Mouse (Mus musculus) ES-Bruce4 (cell line): ENCODE data around the gene Wdr91. TPM values are rescaled to one million over a fixed set of nuclear protein-coding genes. Genes with fewer than 3 reads are reported as not detected.

Experiments used
- H3K27ac ChIP-seq: 2 replicates; pipeline ENCODE4 v1.5.1; 2012; ENCODE audit warnings: low read length, inconsistent platforms; ENCODE audit not compliant: insufficient read depth
- H3K27me3 ChIP-seq: 2 replicates; pipeline ENCODE4 v1.6.1; 2012; ENCODE audit warnings: mild to moderate bottlenecking, low read length, inconsistent platforms; ENCODE audit not compliant: control insufficient read depth, poor library complexity, insufficient read depth, severe bottlenecking
- H3K36me3 ChIP-seq: 2 replicates; pipeline ENCODE4 v1.6.1; 2012; ENCODE audit warnings: inconsistent platforms, mild to moderate bottlenecking, low read length, moderate library complexity; ENCODE audit not compliant: control insufficient read depth, poor library complexity, insufficient read depth, severe bottlenecking
- H3K4me1 ChIP-seq: one replicate; pipeline ENCODE4 v1.8.1; 2011; ENCODE audit warnings: low read length; ENCODE audit not compliant: control insufficient read depth, insufficient read depth
- H3K4me3 ChIP-seq: 2 replicates; pipeline ENCODE4 v1.5.1; 2011; ENCODE audit warnings: low read depth, mild to moderate bottlenecking, low read length
- H3K9ac ChIP-seq: 2 replicates; pipeline ENCODE4 v1.6.1; 2012; ENCODE audit warnings: low read depth, mild to moderate bottlenecking, inconsistent platforms; ENCODE audit not compliant: poor library complexity, severe bottlenecking
- H3K9me3 ChIP-seq: replicated peaks from 2 replicates; pipeline ENCODE4 v1.6.1; 2012; ENCODE audit warnings: mild to moderate bottlenecking, low read length, inconsistent platforms; ENCODE audit not compliant: control insufficient read depth, poor library complexity, insufficient read depth, severe bottlenecking
- CTCF ChIP-seq: IDR thresholded peaks from one replicate; pipeline ENCODE4 v1.8.1; 2011; ENCODE audit warnings: low read depth, low read length
- EP300 ChIP-seq: IDR thresholded peaks from 2 replicates; pipeline ENCODE4 v1.6.1; 2011; ENCODE audit warnings: low read depth, low read length; ENCODE audit not compliant: insufficient read depth
- POLR2A ChIP-seq: IDR thresholded peaks from one replicate; pipeline ENCODE4 v1.8.1; 2011; ENCODE audit warnings: low read length; ENCODE audit not compliant: insufficient read depth
- polyA plus RNA-seq: library from polyadenylated mRNA; stranded (reverse); fragments of >200 nt; gene quantifications from 2 replicates; pipeline ENCODE4 v1.2.4, GENCODE M21; 2011; ENCODE audit warnings: low read depth; ENCODE audit not compliant: missing spikeins, insufficient read depth, insufficient read length

The Wdr91 gene
- polyA plus RNA-seq, 1 experiment: 29.9 TPM

- H3K9me3 ChIP-seq: no peaks in the 10 kb centered on the region
- no peaks in the 10 kb centered on the region for H3K4me1 ChIP-seq
- H3K27me3 ChIP-seq: no peaks in the 10 kb centered on the region
- no peak overlapping the region for H3K9ac ChIP-seq
- H3K27ac ChIP-seq: no peak overlapping the region
- TF ChIP-seq POLR2A (no peak), EP300 (no peak), CTCF (no peak)
- H3K4me3 ChIP-seq: no peak overlapping the region
- no peaks in the 10 kb centered on the region for H3K36me3 ChIP-seq
Observed at GRCm38 (mm10) chr6:34875268-34875761, 35.4 kb downstream of the Wdr91 start.

GRCm38 (mm10) chr6:34874101-34874921 is 36.4 kb downstream of the Wdr91 start:
- TF ChIP-seq CTCF (no peak), POLR2A (no peak), EP300 (no peak)
- Histone ChIP-seq H3K9ac (no peak overlapping the region), H3K4me3 (no peak overlapping the region), H3K9me3 (no peaks in the 10 kb centered on the region), H3K36me3 (no peaks in the 10 kb centered on the region), H3K27ac (no peak overlapping the region), H3K4me1 (no peaks in the 10 kb centered on the region), H3K27me3 (no peaks in the 10 kb centered on the region)

- no peaks in the 10 kb centered on the region for H3K36me3 ChIP-seq
- H3K9me3 ChIP-seq: no peaks in the 10 kb centered on the region
- no peaks in the 10 kb centered on the region for H3K27me3 ChIP-seq
- TF ChIP-seq CTCF (no peak), EP300 (no peak), POLR2A (no peak)
- H3K9ac ChIP-seq: no peak overlapping the region
- H3K27ac ChIP-seq: no peak overlapping the region
- H3K4me1 ChIP-seq: no peaks in the 10 kb centered on the region
- no peak overlapping the region for H3K4me3 ChIP-seq
Observed at GRCm38 (mm10) chr6:34872871-34873270, 37.8 kb downstream of the Wdr91 start.

GRCm38 (mm10) chr6:34871929-34872328 is 38.7 kb downstream of the Wdr91 start:
- H3K27ac ChIP-seq: no peak overlapping the region
- no peak overlapping the region for H3K9ac ChIP-seq
- peaks cover 1% of the 10 kb centered on the region for H3K4me1 ChIP-seq
- no peak overlapping the region for H3K4me3 ChIP-seq
- no peaks in the 10 kb centered on the region for H3K27me3 ChIP-seq
- H3K36me3 ChIP-seq: no peaks in the 10 kb centered on the region
- H3K9me3 ChIP-seq: no peaks in the 10 kb centered on the region
- TF ChIP-seq POLR2A (no peak), EP300 (no peak), CTCF (no peak)

- Histone ChIP-seq H3K9ac (no peak overlapping the region), H3K9me3 (no peaks in the 10 kb centered on the region), H3K36me3 (no peaks in the 10 kb centered on the region), H3K4me3 (no peak overlapping the region), H3K4me1 (peaks cover 6% of the 10 kb centered on the region), H3K27me3 (no peaks in the 10 kb centered on the region), H3K27ac (no peak overlapping the region)
- TF ChIP-seq CTCF: no peak
- no peak for TF ChIP-seq EP300
- TF ChIP-seq POLR2A: no peak
Observed at GRCm38 (mm10) chr6:34870724-34871123, 40.0 kb downstream of the Wdr91 start.

- Histone ChIP-seq H3K36me3 (no peaks in the 10 kb centered on the region), H3K4me3 (no peak overlapping the region), H3K27me3 (no peaks in the 10 kb centered on the region), H3K9me3 (no peaks in the 10 kb centered on the region), H3K9ac (no peak overlapping the region), H3K4me1 (peaks cover 7% of the 10 kb centered on the region), H3K27ac (no peak overlapping the region)
- TF ChIP-seq CTCF: no peak
- no peak for TF ChIP-seq EP300
- TF ChIP-seq POLR2A: no peak
Observed at GRCm38 (mm10) chr6:34870136-34870535, 40.5 kb downstream of the Wdr91 start.
